Mouse (Mus musculus) cerebellum, postnatal 14 days (tissue): Measurements from ENCODE around the gene Myd88.
"Not testable (repeated sequence)": the region's sequence is repeated elsewhere in the genome, so short reads cannot be mapped to it uniquely, and the experiment has no call there.

Experiments
- DNase-seq, 2 experiments: peaks; one replicate each; pipeline ENCODE4 v3.0.0; 2021; ENCODE audit warnings: mixed read lengths in 2 of 2

The Myd88 gene

GRCm38 (mm10) chr9:119340909-119341816 lies at the start of gene Myd88:
Gene Myd88 (minus strand): TSS chr9:119341411.
- DNase-seq = peak; percentile 85 to 90

- no peak for DNase-seq
Measured at GRCm38 (mm10) chr9:119390214-119390613, 49.0 kb upstream of the Myd88 start.

GRCm38 (mm10) chr9:119388956-119389355 lies 47.7 kb upstream of the Myd88 start:
- DNase-seq = no peak

GRCm38 (mm10) chr9:119382603-119383002 lies 41.4 kb upstream of the Myd88 start:
- no peak for DNase-seq

GRCm38 (mm10) chr9:119378231-119378630 lies 37.0 kb upstream of the Myd88 start:
- no peak for DNase-seq

GRCm38 (mm10) chr9:119375556-119375955 lies 34.3 kb upstream of the Myd88 start:
- no peak for DNase-seq

- DNase-seq = no peak
Measured at GRCm38 (mm10) chr9:119375008-119375407, 33.8 kb upstream of the Myd88 start.

GRCm38 (mm10) chr9:119371251-119371650 lies 30.0 kb upstream of the Myd88 start:
- no peak for DNase-seq

- not testable (repeated sequence) for DNase-seq
Measured at GRCm38 (mm10) chr9:119370770-119371169, 29.6 kb upstream of the Myd88 start.

- DNase-seq = no peak
Measured at GRCm38 (mm10) chr9:119368367-119368766, 27.2 kb upstream of the Myd88 start.

GRCm38 (mm10) chr9:119365284-119365683 lies 24.1 kb upstream of the Myd88 start, which contains the start of gene Slc22a14:
Gene Slc22a14 (minus strand): TSS chr9:119365553.
- DNase-seq = no peak

GRCm38 (mm10) chr9:119363229-119363628 lies 22.0 kb upstream of the Myd88 start:
- DNase-seq = no peak

GRCm38 (mm10) chr9:119361416-119361815 lies 20.2 kb upstream of the Myd88 start:
- no peak for DNase-seq

GRCm38 (mm10) chr9:119358058-119358429 lies 16.8 kb upstream of the Myd88 start:
- no peak for DNase-seq

- peak; percentile 95 to 97 for DNase-seq
Measured at GRCm38 (mm10) chr9:119357331-119358057, 16.3 kb upstream of the Myd88 start, which contains the start of gene Xylb. Gene Xylb (plus strand): TSS chr9:119357381.

GRCm38 (mm10) chr9:119355943-119356342 lies 14.7 kb upstream of the Myd88 start:
- no peak for DNase-seq

- no peak for DNase-seq
Measured at GRCm38 (mm10) chr9:119353926-119354325, 12.7 kb upstream of the Myd88 start.

- peak; percentile 79 to 92 for DNase-seq
Measured at GRCm38 (mm10) chr9:119352060-119352459, 10.8 kb upstream of the Myd88 start.

- no peak for DNase-seq
Measured at GRCm38 (mm10) chr9:119350947-119351705, 9.9 kb upstream of the Myd88 start.

GRCm38 (mm10) chr9:119350531-119350930 lies 9.3 kb upstream of the Myd88 start:
- no peak for DNase-seq

- DNase-seq = no peak
Measured at GRCm38 (mm10) chr9:119346376-119346775, 5.2 kb upstream of the Myd88 start.

GRCm38 (mm10) chr9:119342728-119343127 lies 1.5 kb upstream of the Myd88 start:
- DNase-seq = no peak

GRCm38 (mm10) chr9:119340212-119340580 lies 1.0 kb downstream of the Myd88 start:
- DNase-seq = no peak
